Mouse (Mus musculus) testis, postnatal 10 days (tissue): ENCODE measurements around the gene Dhtkd1.
"Not testable (repeated sequence)": the region's sequence is repeated elsewhere in the genome, so short reads cannot be mapped to it uniquely, and the experiment has no call there.

Experiments
- DNase-seq: peaks from one replicate; pipeline ENCODE4 v3.0.0; 2021; ENCODE audit warnings: low spot score

Gene Dhtkd1

GRCm38 (mm10) chr2:5942416-5943032 is at the start of gene Dhtkd1:
TSS of gene Dhtkd1 (minus strand) at chr2:5942792.
- DNase-seq, result peak; percentile 79

DNA sequence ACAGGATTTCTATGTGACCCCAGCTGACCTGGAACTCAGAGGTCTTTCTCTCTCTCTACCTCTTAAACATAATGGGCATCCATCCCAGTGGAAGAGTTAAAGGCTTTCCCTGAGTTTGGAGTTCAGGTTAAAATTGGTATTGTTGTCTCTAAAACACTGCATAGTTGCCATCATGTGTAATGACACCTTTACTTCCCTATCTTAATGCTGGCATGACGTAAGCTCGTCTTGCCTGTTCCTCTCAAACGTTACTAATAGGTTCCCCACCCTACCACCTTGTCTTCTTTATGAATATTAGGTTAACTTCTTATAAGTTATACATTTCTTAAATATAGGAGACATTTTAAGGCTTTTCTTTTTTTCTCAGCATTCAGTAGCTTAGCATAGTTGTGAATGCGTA is 34.9 kb upstream of the Dhtkd1 start:
- DNase-seq, result no peak

DNA sequence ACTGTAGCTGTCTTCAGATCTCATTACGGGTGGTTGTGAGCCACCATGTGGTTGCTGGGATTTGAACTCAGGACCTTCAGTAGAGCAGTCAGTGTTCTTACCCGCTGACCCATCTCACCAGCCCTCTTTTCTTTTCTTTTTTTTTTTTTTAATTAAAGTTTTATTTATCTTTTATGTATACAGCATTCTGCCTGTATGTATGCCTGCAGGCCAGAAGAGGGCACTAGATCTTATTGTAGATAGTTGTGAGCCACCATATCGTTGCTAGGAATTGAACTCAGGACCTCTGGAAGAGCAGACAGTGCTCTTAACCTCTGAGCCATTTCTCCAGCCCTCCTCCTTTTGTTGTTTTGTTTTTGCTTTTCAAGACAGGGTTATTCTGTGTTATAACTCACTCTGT is 28.0 kb upstream of the Dhtkd1 start:
- DNase-seq, result not testable (repeated sequence)

- DNase-seq, result no peak
Observed at GRCm38 (mm10) chr2:5965972-5966371, 23.4 kb upstream of the Dhtkd1 start.

DNA sequence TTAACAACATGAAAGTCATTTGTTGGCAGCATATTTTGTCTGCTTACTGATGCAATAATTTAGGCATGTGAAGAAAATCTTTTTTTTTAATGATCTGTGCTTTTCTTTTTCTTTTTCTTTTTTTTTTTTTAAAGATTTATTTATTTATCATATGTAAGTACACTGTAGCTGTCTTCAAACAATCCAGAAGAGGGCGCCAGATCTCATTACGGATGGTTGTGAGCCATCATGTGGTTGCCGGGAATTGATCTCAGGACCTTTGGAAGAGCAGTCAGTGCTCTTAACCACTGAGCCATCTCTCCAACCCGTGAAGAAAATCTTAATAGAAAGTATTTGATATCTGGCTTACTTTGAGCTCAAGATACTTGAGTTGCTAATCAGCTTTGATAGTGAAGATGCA is 21.1 kb upstream of the Dhtkd1 start:
- DNase-seq, result not testable (repeated sequence)

DNA sequence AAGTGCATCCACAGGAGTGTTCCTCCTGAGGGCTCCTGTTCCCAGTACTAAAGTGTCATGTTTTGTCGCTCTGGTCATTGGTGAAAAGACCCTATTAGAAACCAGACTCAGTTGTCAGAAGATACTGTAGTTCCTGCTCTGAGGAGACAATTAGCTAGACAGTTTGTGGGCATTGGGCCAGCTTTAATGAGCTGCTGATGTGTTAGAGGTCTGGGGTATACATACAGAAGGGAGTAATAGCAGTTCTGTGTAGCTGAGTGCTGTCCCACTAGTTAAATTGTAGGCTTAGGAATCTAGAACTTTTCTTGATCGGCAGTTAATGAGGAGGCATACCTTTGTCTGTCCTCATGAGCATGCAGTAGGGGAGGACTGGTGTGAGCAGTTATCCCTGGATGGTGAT is 19.7 kb upstream of the Dhtkd1 start:
- no peak for DNase-seq

GRCm38 (mm10) chr2:5957705-5958104 is 15.1 kb upstream of the Dhtkd1 start:
- peak; percentile 57 for DNase-seq

- no peak for DNase-seq
Observed at GRCm38 (mm10) chr2:5951621-5952211, 9.1 kb upstream of the Dhtkd1 start.

- peak; percentile 99 for DNase-seq
Observed at GRCm38 (mm10) chr2:5950766-5951595, 8.4 kb upstream of the Dhtkd1 start, which contains the start of gene Upf2. TSS of gene Upf2 (plus strand) at chr2:5951469.

DNA sequence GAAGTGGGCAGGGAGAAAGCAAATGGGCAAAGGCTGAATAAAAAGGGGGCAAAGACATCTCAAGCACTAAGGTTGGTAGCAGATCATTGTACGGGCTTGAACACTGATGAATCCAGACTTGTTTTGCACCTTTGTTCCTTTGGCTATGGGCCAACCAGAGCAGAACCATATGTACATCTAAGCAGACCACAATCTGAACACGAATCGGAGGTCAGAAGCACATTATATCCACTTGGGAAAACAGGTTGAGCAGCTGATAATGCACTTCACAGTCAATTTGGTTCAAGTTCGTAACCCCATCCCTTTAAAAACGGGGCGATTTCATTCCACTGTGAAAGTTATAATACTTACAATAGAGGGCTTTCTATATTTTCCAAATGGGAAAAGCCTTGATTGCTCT is 7.7 kb upstream of the Dhtkd1 start:
- DNase-seq, result no peak

- not testable (repeated sequence) for DNase-seq
Observed at GRCm38 (mm10) chr2:5949821-5950220, 7.2 kb upstream of the Dhtkd1 start.

- DNase-seq, result no peak
Observed at GRCm38 (mm10) chr2:5948964-5949363, 6.4 kb upstream of the Dhtkd1 start.

GRCm38 (mm10) chr2:5946876-5947275 is 4.3 kb upstream of the Dhtkd1 start:
- no peak for DNase-seq

DNA sequence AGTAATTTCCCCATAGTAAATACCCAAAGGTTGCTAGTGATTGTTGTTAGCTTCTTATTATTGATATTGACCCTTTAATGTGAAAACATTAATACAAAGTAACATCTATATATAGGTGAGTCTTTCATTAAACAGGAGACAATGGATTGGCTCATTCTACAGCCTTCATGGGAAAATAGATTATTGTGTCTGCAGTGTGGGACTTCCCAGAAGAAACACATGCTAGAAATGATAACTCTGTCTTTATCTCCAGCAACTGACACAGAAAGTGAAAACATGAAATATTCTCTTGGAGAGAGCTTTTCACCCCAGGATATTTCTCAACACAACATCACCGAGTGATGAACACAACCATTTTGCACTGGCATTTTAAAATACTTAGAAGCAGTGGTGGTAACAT is 3.0 kb upstream of the Dhtkd1 start:
- DNase-seq, result no peak

DNA sequence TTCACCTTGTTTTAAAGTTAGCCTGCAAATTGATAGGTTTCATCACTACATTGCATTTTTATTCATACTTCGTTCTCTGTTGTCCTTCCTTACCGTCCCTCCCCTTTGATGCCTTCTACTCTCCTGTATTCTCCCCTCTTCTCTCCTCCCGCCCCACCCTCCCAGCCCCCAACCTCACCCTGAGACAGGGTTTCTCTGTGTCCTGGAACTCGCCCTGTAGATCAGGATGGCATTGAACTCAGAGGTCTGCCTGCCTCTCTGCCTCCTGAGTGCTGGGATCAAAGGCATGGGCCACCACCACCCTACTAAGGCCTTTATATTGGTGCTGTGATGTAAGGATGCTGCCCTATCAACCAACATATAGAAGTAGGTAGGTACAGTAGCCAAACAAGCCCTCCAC is 479 bp upstream of the Dhtkd1 start:
- DNase-seq, result no peak

GRCm38 (mm10) chr2:5941861-5942415 is 654 bp downstream of the Dhtkd1 start:
- no peak for DNase-seq

DNA sequence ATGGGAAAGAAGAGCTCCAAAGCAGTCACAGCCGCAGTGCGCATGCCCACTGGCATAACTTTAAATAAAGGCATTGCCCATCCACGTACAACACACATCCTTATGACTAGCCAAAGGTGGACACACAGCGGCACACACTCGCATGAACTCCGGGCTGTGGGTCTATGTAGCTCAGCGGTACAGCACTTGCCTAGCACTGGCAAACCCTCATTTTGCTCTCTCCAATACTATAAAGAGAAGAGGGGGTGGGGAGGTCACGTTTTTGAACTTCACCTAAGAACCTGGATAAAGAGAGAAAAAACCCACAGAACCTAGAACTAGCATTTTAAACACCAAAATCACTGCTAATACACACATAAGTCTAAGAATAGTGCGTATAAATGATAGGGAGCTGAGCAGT is 1.7 kb downstream of the Dhtkd1 start:
- DNase-seq, result no peak

DNA sequence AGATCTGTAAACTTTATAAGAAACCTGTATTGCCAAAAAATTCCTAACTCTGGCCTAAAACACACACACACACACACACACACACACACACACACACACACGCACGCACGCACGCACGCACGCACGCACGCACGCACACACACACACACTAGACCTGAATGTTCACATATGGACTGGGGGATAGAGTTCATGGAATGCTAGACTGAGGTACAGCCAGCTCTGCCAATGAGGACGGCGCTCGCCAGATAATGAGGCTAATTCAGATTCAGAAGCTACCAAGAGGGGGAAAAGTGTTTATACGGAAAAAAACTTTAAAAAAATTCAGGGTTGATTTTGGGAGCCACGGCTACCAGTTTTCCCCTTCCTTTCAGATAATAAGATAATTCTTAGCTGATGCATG is 2.7 kb downstream of the Dhtkd1 start:
- DNase-seq, result no peak

GRCm38 (mm10) chr2:5939319-5939718 is 3.3 kb downstream of the Dhtkd1 start:
- DNase-seq, result no peak

DNA sequence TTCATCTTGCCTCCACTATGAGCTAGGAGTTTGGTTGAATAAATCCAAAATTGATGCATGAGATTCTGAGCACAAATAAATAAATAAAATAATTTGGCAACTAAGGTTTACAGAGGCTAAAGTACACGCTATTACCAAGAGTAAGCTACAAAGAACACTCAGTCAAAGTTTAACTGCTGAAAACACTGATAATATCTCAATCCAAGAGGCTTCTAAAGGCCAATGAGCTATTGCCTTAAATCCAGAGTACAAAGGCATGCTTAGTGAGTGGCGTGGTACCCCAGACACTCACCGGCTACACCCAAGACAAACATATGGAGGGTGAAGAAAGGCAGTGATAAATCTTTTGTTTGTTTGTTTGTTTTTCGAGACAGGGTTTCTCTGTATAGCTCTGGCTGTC is 6.0 kb downstream of the Dhtkd1 start:
- no peak for DNase-seq

DNA sequence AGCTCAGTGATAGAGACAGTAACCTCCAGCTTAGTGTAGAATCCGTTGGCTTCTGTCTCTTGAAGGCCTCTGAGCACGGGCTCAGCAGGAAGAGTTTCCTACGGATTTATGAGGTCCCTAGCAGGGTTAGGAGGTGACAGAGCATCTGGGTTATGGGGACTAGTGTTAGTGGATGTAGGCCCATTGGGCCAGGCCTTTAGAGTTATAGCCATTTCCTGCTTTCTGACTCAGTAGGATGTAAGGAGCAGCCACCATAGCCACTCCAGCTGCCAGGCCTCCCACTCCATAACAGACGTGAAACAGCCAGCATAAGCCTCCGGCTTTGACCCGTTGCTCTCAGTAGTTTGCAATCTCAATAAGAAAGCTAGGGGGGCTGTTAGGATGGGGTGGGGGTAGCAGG is 6.5 kb downstream of the Dhtkd1 start:
- no peak for DNase-seq

GRCm38 (mm10) chr2:5934936-5935335 is 7.7 kb downstream of the Dhtkd1 start:
- no peak for DNase-seq

DNA sequence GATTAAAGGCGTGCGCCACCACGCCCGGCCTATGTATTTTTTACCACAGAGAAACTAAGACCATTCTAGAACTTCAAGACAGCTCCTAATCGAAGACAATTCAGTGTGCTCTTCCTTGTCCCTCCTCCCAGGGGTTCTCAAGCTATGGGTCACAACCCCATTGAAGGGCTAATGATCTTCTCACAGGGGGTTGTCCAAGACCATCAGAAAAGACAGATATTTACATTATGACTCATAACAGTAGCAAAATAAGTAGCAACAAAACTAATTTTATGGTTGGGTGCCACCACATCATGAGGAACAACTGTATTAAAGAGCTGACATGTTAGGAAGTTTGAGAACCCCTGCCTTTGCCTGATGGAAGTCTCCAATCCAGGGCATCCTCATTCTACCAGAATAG is 10.7 kb downstream of the Dhtkd1 start:
- DNase-seq, result no peak
